Mouse (Mus musculus) cerebellum, adult 9-10 months (tissue): ENCODE measurements around the gene Casp9.
A peak's percentile ranks its signal among the peaks of the same experiment; 100 is the strongest.

Experiments used
- DNase-seq: peaks from one replicate; pipeline ENCODE4 v3.0.0; 2022

The Casp9 gene

DNA sequence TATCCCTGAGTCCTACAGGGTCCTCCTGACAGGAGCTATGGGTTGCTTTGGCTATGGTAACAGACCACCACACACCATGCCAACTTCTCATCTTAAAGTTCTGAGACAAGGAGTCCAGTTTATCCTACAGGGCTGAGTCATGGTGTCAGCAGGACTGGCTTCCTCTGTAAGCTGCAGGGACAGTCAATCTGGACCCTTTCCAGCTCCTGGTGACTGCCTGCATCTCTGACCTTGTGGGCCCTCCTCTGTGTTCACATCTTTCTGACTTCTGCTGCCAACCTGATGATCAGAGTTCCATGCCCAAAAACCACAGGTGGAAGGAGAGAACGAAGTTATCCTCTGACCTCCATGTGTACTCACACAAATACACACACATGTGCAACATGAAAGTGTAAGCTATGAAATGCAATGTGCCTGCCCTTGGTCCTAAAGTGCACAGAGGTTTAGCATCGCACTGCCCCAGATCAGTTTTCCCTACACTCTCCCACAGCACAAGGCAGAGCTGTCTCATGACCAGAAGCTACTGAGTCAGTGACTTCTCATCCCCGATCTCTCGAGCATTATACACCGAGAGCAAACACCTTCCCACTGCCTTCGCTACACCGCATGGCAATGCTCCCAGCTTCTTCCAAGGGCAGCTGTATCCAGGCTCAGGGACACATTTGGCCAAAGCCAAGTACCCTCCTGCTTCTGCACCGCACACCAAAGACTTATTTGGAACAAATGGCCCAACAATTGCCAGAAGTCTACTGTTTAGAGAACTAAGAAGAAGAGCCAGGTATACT is 12.0 kb upstream of the Casp9 start:
- no peak for DNase-seq

DNA sequence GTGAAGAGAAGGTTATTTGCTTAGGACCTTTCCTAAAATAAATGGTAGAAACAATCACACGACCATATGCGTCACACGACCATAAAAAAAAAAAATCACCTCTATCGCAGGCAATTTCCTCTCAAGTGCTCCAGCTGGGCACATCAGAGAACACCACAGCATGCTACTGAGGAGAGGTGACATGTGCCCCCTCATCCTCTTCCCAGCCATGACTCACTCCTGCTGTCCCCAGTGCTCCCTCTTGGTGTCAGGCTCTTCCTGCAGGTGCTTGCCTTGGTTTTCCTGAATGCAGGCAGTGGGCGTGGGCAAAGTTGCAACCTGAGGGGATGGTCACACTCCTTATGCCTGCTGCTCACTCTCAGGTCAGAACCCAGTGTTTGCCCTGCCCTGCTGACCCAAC is 8.6 kb upstream of the Casp9 start:
- no peak for DNase-seq

GRCm38 (mm10) chr4:141786141-141786540 is 7.3 kb upstream of the Casp9 start:
- no peak for DNase-seq

GRCm38 (mm10) chr4:141787046-141787445 is 6.4 kb upstream of the Casp9 start:
- DNase-seq, result no peak

DNA sequence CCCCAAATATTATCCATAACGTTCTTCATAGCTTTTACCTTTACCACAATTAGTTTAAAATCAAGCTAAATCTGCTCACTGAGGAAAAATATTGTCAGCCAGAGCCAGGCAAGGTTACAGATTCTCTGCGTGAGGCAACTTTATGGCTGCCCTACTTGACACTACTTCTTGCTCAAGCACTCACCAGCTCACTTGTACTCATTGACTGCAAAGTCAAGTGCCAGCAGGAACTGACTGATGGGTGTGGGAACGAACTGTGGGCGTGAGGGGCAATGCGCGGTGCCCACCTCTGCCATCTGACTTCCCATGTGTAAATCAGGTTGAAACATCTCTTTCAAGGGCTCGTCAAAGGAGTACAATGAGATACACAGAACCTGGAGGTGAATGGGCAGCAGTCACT is 6.0 kb upstream of the Casp9 start:
- no peak for DNase-seq

DNA sequence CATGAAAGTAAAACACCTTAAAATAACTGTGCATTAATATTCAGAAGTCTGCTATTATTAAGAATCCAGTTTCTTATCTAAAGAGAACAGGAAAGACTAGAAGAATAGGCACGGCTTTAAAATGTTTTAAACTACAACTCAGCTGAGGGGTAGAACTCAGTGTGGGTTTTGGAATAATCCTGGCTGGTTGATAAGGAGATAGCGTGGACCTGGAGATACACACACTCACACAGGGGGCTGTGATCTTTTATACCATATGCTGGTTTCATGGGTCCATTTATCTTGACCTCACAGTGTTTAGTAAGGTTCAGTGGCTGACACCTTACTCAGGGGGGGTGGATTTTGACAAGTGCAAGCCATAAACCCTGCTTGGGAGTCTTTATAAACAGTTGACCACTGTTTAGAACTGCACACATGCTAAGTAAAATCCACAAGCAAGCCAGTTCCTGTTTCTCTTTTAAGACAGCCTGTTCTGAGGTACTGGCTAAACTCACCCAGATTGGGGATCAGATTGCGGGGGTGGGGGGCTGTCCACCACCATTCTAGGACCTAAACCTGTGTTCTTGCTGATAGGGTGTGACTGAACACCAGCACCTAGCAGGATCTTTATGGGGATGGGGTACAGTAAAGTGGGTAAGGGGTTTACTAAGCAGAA is 3.7 kb upstream of the Casp9 start:
- DNase-seq, result no peak

GRCm38 (mm10) chr4:141790524-141790990 is 2.9 kb upstream of the Casp9 start, which contains the start of gene Dnajc16:
TSS of gene Dnajc16 (minus strand) at chr4:141790931.
- peak; percentile 98 for DNase-seq

GRCm38 (mm10) chr4:141791486-141791885 is 1.9 kb upstream of the Casp9 start:
- peak; percentile 60 for DNase-seq

DNA sequence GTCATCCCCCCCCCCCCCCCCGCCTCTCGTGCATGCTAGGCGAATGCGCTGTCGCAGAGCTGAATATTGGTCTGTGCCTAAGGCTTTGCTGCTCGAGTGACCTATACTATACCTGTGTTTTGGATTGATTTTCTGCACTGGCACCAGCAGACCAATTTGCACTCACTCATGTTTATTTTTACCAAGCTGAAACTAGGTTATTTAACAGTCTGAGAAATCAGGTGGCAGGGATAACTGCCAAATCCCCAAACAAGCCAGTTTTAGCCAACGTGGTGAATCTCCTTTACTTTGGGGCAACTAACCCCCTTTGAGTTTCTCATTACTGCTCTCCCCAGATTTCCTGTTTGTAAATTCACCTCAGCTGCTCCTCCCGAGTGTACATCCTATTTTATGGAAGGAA is 1.5 kb upstream of the Casp9 start:
- peak; percentile 78 for DNase-seq

GRCm38 (mm10) chr4:141792554-141793281 is 694 bp upstream of the Casp9 start:
- DNase-seq, result peak; percentile 61

DNA sequence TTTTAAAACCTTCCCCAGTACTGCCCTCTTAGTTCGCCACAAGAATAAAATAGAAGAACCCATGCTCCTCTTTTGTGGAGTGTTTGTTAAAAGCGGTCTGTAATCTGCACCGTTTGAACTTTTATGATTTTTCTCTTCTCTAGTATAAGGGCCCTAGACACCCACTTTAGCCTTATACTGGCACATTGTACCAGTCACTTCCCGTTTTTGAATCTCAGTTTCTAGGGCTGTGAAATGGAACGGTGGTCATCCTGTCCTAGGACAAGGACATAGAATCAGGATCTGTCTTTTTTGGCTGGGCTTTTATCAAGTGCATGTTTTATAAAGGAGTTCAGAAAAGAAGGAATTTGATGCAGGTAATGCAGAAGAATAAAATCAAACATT is 732 bp downstream of the Casp9 start:
- DNase-seq, result peak; percentile 58

- peak; percentile 39 for DNase-seq
Observed at GRCm38 (mm10) chr4:141796356-141796755, 2.9 kb downstream of the Casp9 start.

DNA sequence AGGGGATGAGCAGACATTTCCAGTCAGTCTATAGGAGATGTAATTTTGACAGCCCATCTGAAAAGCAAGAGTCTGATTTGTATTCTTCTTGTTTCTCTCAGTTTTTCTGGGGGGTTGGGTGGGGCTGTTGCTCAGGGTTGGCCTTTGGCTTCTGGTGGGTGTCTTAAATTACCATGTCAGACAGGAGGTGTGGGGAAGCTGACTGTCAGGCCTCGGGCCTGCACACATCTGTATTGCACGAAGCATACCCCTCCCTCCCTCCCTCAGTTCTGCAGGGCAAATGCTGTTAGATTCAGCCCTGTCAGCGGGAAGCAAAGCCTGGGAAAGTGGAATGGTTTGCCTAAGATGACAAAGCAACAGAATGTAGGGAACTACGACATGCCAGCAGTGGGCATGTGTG is 3.5 kb downstream of the Casp9 start:
- DNase-seq, result no peak

DNA sequence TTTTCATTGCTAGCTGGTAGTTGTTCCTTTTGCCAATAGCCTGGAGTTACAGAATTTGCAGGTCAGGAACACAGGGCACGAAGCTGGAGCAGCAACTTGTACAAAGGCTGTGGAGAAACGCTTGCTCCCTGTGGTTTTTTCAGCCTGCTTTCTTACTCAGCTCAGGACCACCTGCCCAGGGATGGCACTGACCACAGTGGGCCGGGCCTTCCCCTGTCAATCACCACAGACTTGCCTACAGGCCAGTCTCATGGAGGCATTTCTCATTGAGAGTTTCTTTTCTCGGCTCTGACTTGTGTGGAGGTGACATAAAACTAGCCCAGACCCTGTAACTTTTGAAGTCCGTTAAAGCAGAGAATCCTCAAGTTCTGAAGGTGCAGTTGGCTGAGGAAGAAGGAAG is 4.1 kb downstream of the Casp9 start:
- no peak for DNase-seq

- DNase-seq, result no peak
Observed at GRCm38 (mm10) chr4:141804105-141804504, 10.7 kb downstream of the Casp9 start.

- no peak for DNase-seq
Observed at GRCm38 (mm10) chr4:141805886-141806285, 12.5 kb downstream of the Casp9 start.

GRCm38 (mm10) chr4:141809850-141810464 is 16.5 kb downstream of the Casp9 start:
- peak; percentile 18 for DNase-seq

GRCm38 (mm10) chr4:141810975-141811374 is 17.6 kb downstream of the Casp9 start:
- DNase-seq, result no peak

DNA sequence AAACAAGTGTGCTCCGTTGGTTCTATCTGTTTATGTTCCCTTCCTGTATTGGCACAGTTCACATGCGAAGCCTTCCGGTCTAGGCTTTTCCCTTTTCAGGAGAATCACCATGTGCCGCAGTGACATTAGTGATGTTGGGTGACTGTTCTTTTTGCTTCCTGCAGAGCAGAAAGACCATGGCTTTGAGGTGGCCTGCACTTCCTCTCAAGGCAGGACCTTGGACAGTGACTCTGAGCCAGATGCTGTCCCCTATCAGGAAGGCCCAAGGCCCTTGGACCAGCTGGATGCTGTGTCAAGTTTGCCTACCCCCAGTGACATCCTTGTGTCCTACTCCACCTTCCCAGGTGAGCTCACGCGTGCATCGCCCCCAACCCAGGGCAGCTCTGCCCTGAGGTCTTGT is 18.0 kb downstream of the Casp9 start:
- no peak for DNase-seq

DNA sequence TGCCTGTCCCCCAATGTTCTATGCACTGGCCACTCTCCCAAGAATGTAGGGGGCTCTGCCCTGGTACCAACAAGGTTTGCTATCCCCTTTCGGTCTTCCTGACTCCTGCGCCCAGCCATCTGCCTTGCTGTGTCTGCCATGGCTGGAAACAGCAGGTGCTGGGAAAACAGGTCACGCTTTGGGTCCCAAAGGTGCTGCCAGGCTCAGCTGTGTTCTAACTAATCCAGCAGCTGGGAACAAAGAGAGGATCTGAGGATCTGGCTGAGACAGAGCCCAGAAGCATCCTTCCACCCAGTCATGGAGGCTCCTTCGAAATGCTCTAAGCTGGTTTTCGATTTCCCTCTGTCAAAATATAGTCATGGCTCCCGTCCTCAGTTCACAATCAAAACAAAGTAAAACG is 22.9 kb downstream of the Casp9 start:
- no peak for DNase-seq

DNA sequence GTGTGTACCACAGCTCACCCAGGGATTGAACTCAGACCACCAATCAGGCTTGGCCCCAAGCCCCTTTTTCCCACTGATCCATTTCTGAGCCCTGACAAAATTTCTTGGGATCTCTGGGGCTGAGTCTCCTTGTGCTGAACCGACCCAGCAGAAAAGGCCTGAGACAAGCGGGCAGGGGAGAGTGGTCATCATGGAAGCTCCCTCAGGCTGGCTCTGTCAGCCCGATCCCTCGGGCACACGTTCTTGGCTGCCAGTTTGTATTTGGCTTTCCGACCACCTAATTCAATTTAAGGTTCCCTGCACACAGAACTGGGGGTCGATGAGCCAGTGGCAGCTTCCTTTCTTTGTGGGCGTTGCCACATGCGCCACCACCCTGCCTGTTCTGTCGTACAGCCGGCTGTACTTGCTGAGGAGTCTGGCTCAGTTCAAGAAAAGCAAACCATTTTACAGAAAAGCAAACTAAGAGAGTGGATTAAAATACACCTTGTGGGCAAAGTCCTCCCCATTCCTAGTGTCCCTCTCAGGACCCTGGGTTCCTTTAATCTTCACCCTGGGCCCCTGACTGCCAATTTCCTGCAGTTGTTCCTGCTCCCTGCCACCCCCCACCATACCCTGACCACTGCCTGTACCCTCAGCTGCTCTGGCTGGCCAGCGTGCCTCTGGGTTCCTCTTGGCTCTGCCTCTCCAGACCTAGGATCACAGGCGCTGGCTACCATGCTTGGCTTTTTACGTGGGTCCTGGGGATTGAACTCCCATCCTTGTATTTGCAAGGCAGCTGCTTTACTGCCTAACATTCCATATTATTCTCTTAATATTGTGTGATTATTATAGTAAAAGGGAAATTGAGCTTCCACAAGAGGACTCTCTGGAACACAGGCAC is 23.6 kb downstream of the Casp9 start:
- DNase-seq, result no peak

DNA sequence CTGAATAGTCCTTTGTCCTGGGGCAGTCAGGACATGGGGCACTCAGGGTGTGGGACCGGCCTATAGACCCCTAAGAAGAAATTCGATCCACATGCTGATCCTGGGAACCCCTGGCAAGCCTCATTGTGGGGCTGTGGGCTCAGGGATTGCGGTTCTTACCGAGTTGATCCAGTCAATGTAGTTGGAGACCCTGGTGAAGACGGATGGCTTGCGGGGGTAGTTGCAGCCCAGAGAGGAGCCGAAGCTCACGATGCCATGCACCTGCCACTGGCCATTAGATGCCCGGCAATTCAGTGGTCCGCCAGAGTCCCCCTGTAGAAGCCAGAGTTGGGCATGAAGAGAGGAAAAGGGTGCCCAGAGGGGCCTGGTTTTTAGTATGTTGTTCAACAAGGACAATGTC is 24.3 kb downstream of the Casp9 start:
- no peak for DNase-seq
